8 mouse cellular contexts compared by ENCODE assay signal in genomic region chr16:32002509-32003477, GRCm38 (mm10). TPM values are rescaled to one million over a fixed set of nuclear protein-coding genes. Genes with fewer than 3 reads are reported as not detected.
DNase-seq lines count a peak whose midpoint lies in the region; ATAC-seq lines count a peak whose summit lies in the region.

TSS of gene Senp5 (minus strand) at chr16:32003287.

- H3K4me1 ChIP-seq in forebrain, embryonic 14.5 days (ENCODE audit: control insufficient read depth, insufficient read depth, low read length) = peaks cover 13% of the 10 kb centered on the region
- H3K4me1 ChIP-seq in neural tube, embryonic 15.5 days = peaks cover 25% of the 10 kb centered on the region

- H3K27me3 ChIP-seq in forebrain, embryonic 14.5 days (replicated peaks; ENCODE audit: control insufficient read depth, insufficient read depth, low read length) = no peaks in the 10 kb centered on the region
- no peaks in the 10 kb centered on the region for H3K27me3 ChIP-seq in neural tube, embryonic 15.5 days (replicated peaks)

- peak within 1 kb of the TSS; percentile 89 for H3K4me2 ChIP-seq in forebrain, embryonic 14.5 days (ENCODE audit: low read length)
- H3K4me2 ChIP-seq in neural tube, embryonic 15.5 days = peak within 1 kb of the TSS; percentile 90

- H3K4me3 ChIP-seq in forebrain, embryonic 14.5 days (ENCODE audit: low read depth, low read length) = peak within 1 kb of the TSS; percentile 87
- peak within 1 kb of the TSS; percentile 97 for H3K4me3 ChIP-seq in neural tube, embryonic 15.5 days (replicated peaks)

- H3K27ac ChIP-seq in forebrain, embryonic 14.5 days (ENCODE audit: low read depth, low read length) = peak within 1 kb of the TSS; percentile 58; the same call in 1 of the 2 replicates
- H3K27ac ChIP-seq in neural tube, embryonic 15.5 days (replicated peaks) = peak within 1 kb of the TSS; percentile 77

- H3K36me3 ChIP-seq in forebrain, embryonic 14.5 days (ENCODE audit: control insufficient read depth, insufficient read depth, low read length) = no peaks in the 10 kb centered on the region; the same call in 1 of the 2 replicates
- H3K36me3 ChIP-seq in neural tube, embryonic 15.5 days = no peaks in the 10 kb centered on the region

- ATAC-seq in forebrain, embryonic 14.5 days = peak; percentile 96
- ATAC-seq in neural tube, embryonic 15.5 days (ENCODE audit: low FRiP score) = peak; percentile 95

- H3K9ac ChIP-seq in forebrain, embryonic 14.5 days (ENCODE audit: low read length) = peak within 1 kb of the TSS; percentile 88
- H3K9ac ChIP-seq in neural tube, embryonic 15.5 days (replicated peaks) = peak within 1 kb of the TSS; percentile 94

- peak; percentile 94 for DNase-seq in ES-CJ7 (ENCODE audit: low read depth, low spot score)
- peak; percentile 84 for DNase-seq in cerebellum, adult 11 months
- DNase-seq in forebrain, embryonic 14.5 days (ENCODE audit: low spot score) = peak; percentile 95
- DNase-seq in heart, postnatal 14 days = peak; percentile 91 to 94
- DNase-seq in layer of hippocampus, adult 11-12 months (ENCODE audit: low spot score) = peak; percentile 90
- peak; percentile 93 to 94 for DNase-seq in lung, adult 18-20 months
- peak; percentile 91 for DNase-seq in testis, postnatal 14 days (ENCODE audit: low spot score)

- under 1% methylated on average over 60 of the region's 66 CpGs for WGBS in forebrain, embryonic 14.5 days
- WGBS in neural tube, embryonic 15.5 days = 1% methylated on average over 64 of the region's 66 CpGs

- H3K9me3 ChIP-seq in forebrain, embryonic 14.5 days (replicated peaks; ENCODE audit: control insufficient read depth, low read length) = no peaks in the 10 kb centered on the region
- H3K9me3 ChIP-seq in neural tube, embryonic 15.5 days (replicated peaks) = no peaks in the 10 kb centered on the region

- intact Hi-C loops in heart, postnatal 14 days (cut with DNase I) = loop anchor here (5.0 kb wide), 2 partner anchors 55 to 75 kb away; partner anchors contain the start of genes 0610012G03Rik, Ncbp2 and Pak2

RNA-seq across cellular contexts. Expression of gene Senp5, which starts in this region (rescaled TPM):
- polyA plus RNA-seq in forebrain, embryonic 14.5 days (2014; fragmentation: Nextera tagmentation; extraction: Ambion mirVana) = 7.5 and 9.5 TPM in 2 replicates
- 10 to 100 TPM; 14.3 to 17.1 TPM for total RNA-seq in heart, postnatal 14 days (2021)
- polyA plus RNA-seq in neural tube, embryonic 15.5 days (2015; fragmentation: Nextera tagmentation; extraction: Ambion mirVana) = 15.5 and 16.1 TPM in 2 replicates

Comparison
In these comparisons a context has a peak if more than half of its experiments do, and no peak if none do; other contexts are left out.
1. Peak in every context shown above with its lines: DNase-seq, ATAC-seq, H3K4me3 ChIP-seq and H3K27ac ChIP-seq.